Mouse (Mus musculus) myocyte (in vitro differentiated cells): Measurements from ENCODE around the gene Sdr42e1. TPM values are rescaled to one million over a fixed set of nuclear protein-coding genes. Genes with fewer than 3 reads are reported as not detected.

ENCODE experiments used
- H3K27me3 ChIP-seq: one replicate; pipeline ENCODE4 v1.6.1; 2011; ENCODE audit not compliant: control insufficient read depth, insufficient read depth, insufficient read length
- H3K36me3 ChIP-seq: one replicate; pipeline ENCODE4 v1.6.1; 2011; ENCODE audit not compliant: control insufficient read depth, insufficient read depth
- H3K4me2 ChIP-seq: one replicate; pipeline ENCODE4 v1.6.1; 2011; ENCODE audit warnings: low read depth, control low read depth
- H3K4me3 ChIP-seq: one replicate; pipeline ENCODE4 v1.5.1; 2011; ENCODE audit warnings: mild to moderate bottlenecking, control low read depth, moderate library complexity
- H3K79me2 ChIP-seq: one replicate; pipeline ENCODE4 v1.6.1; 2011; ENCODE audit not compliant: control insufficient read depth, insufficient read depth
- H3ac ChIP-seq: one replicate; pipeline ENCODE4 v1.6.1; 2011; ENCODE audit not compliant: control insufficient read depth, insufficient read length
- CEBPB ChIP-seq: IDR thresholded peaks from 2 replicates; pipeline ENCODE4 v1.6.1; 2011; ENCODE audit warnings: mild to moderate bottlenecking, moderate library complexity; ENCODE audit not compliant: poor library complexity, insufficient read depth, severe bottlenecking
- E2F4 ChIP-seq: IDR thresholded peaks from one replicate; pipeline ENCODE4 v1.6.1; 2011; ENCODE audit warnings: mild to moderate bottlenecking, control low read depth, moderate library complexity; ENCODE audit not compliant: insufficient read depth
- MAX ChIP-seq: IDR thresholded peaks from one replicate; pipeline ENCODE4 v1.6.1; 2011; ENCODE audit warnings: low read depth, mild to moderate bottlenecking, control low read depth
- MYOD1 ChIP-seq, 3 experiments: IDR thresholded peaks; one replicate each; pipeline ENCODE4 v1.6.1; 2011; ENCODE audit warnings: control low read depth in 2 of 3, low read depth in 2 of 3, mild to moderate bottlenecking in 2 of 3, moderate library complexity in 1 of 3; ENCODE audit not compliant: insufficient read length in 2 of 3, control insufficient read depth in 1 of 3
- MYOG ChIP-seq, 3 experiments: IDR thresholded peaks; one replicate each; pipeline ENCODE4 v1.6.1; 2011; ENCODE audit warnings: control low read depth in 2 of 3, low read depth in 2 of 3, mild to moderate bottlenecking in 2 of 3; ENCODE audit not compliant: insufficient read length in 2 of 3, control insufficient read depth in 1 of 3, insufficient read depth in 1 of 3
- POLR2A ChIP-seq: IDR thresholded peaks from one replicate; pipeline ENCODE4 v1.6.1; 2011; ENCODE audit warnings: low read depth, mild to moderate bottlenecking, control low read depth, moderate library complexity; ENCODE audit not compliant: insufficient read length
- POLR2AphosphoS2 ChIP-seq: IDR thresholded peaks from one replicate; pipeline ENCODE4 v1.6.1; 2011; ENCODE audit warnings: low read depth, control low read depth; ENCODE audit not compliant: insufficient read length
- REST ChIP-seq: IDR thresholded peaks from one replicate; pipeline ENCODE4 v1.6.1; 2011; ENCODE audit warnings: mild to moderate bottlenecking, control low read depth, moderate library complexity; ENCODE audit not compliant: insufficient read depth, insufficient read length
- SRF ChIP-seq: IDR thresholded peaks from one replicate; pipeline ENCODE4 v1.6.1; 2011; ENCODE audit warnings: low read depth; ENCODE audit not compliant: control insufficient read depth, insufficient read length
- TCF12 ChIP-seq: IDR thresholded peaks from one replicate; pipeline ENCODE4 v1.6.1; 2011; ENCODE audit warnings: mild to moderate bottlenecking, control low read depth; ENCODE audit not compliant: poor library complexity, insufficient read depth, severe bottlenecking
- TCF3 ChIP-seq: IDR thresholded peaks from one replicate; pipeline ENCODE4 v1.6.1; 2011; ENCODE audit warnings: low read depth, control low read depth; ENCODE audit not compliant: insufficient read length
- USF1 ChIP-seq: IDR thresholded peaks from one replicate; pipeline ENCODE4 v1.6.1; 2011; ENCODE audit warnings: low read depth, mild to moderate bottlenecking, control low read depth, moderate library complexity
- polyA plus RNA-seq: library from polyadenylated mRNA; unstranded; fragments of >200 nt; fragmentation: generic; extraction: Trizol; gene quantifications from one replicate; pipeline ENCODE4 v1.2.1, GENCODE M21; 2012; ENCODE audit warnings: missing spikeins

The Sdr42e1 gene
- polyA plus RNA-seq, 1 experiment = 0.10 TPM

DNA sequence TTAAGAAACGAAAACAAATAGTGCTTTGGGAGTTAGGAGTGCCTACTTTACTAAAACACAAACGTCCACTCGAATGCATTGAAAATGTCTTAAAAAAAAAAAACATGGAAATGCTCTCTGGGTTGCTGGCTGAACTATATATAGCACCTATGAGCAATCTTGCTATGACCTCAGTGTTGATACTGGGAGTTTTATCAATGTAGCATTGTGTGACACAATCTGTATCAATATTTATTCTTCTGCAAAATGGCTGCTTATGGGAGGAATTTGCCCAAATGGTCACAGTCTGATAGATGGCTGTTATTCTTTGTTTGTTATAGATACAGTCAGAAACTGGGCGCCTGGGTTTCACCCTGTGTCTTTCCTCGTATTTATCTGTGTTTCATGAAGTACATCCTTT is 28.0 kb downstream of the Sdr42e1 start:
- H3K27me3 ChIP-seq = no peaks in the 10 kb centered on the region
- H3K4me2 ChIP-seq = no peak overlapping the region
- TF ChIP-seq POLR2A (no peak), MYOG (IDR thresholded peaks at IDR 0.05; ENCODE audit: control insufficient read depth in 1 of 3, insufficient read depth in 1 of 3, insufficient read length in 2 of 3, low read depth in 2 of 3) (no peak), E2F4 (no peak), TCF3 (no peak), SRF (no peak), TCF12 (no peak), CEBPB (no peak), MAX (no peak), REST (no peak), USF1 (no peak), MYOD1 (IDR thresholded peaks at IDR 0.05; ENCODE audit: control insufficient read depth in 1 of 3, insufficient read length in 2 of 3, low read depth in 2 of 3) (no peak), POLR2AphosphoS2 (no peak)
- no peaks in the 10 kb centered on the region for H3K36me3 ChIP-seq
- H3ac ChIP-seq = no peak overlapping the region
- H3K79me2 ChIP-seq = no peaks in the 10 kb centered on the region
- no peak overlapping the region for H3K4me3 ChIP-seq

DNA sequence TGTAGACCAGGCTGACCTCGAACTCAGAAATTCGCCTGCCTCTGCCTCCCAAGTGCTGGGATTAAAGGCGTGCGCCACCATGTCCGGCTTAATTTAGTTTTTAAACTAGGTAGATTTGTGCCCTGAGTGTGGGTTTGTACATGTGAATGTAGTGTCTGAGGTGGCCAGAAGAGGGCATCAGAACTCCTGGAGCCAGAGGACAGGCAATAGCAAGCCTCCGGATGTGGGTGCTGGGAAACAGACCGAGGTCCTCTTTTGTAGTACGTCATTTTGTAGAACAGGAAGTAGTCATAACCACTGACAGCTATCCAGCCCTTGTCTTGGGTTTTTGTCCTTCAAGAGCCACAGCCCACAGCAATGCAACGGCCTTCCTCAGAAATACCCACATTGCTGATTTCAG is 33.9 kb downstream of the Sdr42e1 start:
- H3K4me3 ChIP-seq = no peak overlapping the region
- H3K36me3 ChIP-seq = no peaks in the 10 kb centered on the region
- no peak overlapping the region for H3ac ChIP-seq
- no peak for TF ChIP-seq TCF3
- no peak for TF ChIP-seq CEBPB
- TF ChIP-seq MYOD1 (IDR thresholded peaks at IDR 0.05; ENCODE audit: control insufficient read depth in 1 of 3, insufficient read length in 2 of 3, low read depth in 2 of 3) = no peak
- TF ChIP-seq POLR2A = no peak
- TF ChIP-seq TCF12 = no peak
- no peaks in the 10 kb centered on the region for H3K27me3 ChIP-seq
- H3K79me2 ChIP-seq = no peaks in the 10 kb centered on the region
- H3K4me2 ChIP-seq = no peak overlapping the region

DNA sequence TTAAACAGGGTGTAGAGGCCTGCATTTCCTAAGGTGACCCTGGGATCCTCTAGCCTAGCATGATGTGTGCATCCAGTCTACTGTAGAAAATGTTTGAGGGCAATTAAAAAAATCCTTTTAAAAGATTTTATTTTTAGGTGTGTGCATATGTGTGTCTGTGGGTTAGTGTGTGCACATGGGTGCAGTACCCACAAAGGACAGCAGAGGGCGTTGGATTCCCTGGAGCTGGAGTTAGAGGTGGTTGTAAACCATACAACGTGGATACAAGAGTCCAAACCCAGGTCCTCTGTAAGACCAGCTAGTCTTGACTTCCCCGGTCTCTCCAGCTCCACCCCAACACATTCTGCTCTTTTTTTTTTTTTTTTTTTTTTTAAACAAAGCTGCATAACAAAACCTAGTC is 36.0 kb downstream of the Sdr42e1 start:
- Histone ChIP-seq H3ac (no peak overlapping the region), H3K36me3 (no peaks in the 10 kb centered on the region), H3K79me2 (no peaks in the 10 kb centered on the region), H3K4me3 (no peak overlapping the region), H3K4me2 (no peak overlapping the region), H3K27me3 (no peaks in the 10 kb centered on the region)
- no peak for TF ChIP-seq TCF3
- no peak for TF ChIP-seq MYOD1 (IDR thresholded peaks at IDR 0.05; ENCODE audit: control insufficient read depth in 1 of 3, insufficient read length in 2 of 3, low read depth in 2 of 3)
- TF ChIP-seq REST = no peak
- TF ChIP-seq CEBPB = no peak
- no peak for TF ChIP-seq SRF
- no peak for TF ChIP-seq MYOG (IDR thresholded peaks at IDR 0.05; ENCODE audit: control insufficient read depth in 1 of 3, insufficient read depth in 1 of 3, insufficient read length in 2 of 3, low read depth in 2 of 3)
- TF ChIP-seq USF1 = no peak
- no peak for TF ChIP-seq POLR2A

DNA sequence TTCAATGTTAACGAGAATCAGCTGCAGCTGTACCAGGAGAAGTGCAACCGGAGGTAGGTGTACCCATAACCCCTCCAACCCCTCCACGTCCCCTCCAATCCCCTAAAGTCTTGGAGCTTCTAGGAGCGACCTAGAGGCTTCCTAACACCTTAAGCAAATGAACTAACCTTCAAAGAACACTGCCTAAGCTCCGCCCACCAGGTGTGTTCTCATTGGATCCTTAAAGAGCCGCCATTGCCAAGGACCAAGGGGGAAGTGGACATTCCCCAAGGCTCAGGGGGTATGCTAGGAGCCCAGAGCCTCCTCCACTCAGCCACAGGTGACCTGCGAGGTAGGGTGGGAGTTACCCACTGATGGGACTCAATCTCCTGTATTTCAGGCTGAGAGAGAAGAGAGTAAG is 39.1 kb downstream of the Sdr42e1 start:
- Histone ChIP-seq H3ac (no peak overlapping the region), H3K27me3 (no peaks in the 10 kb centered on the region), H3K4me2 (no peak overlapping the region), H3K79me2 (no peaks in the 10 kb centered on the region), H3K4me3 (no peak overlapping the region), H3K36me3 (no peaks in the 10 kb centered on the region)
- TF ChIP-seq POLR2A (no peak), SRF (no peak), USF1 (no peak), CEBPB (no peak), E2F4 (no peak), MYOD1 (IDR thresholded peaks at IDR 0.05; ENCODE audit: control insufficient read depth in 1 of 3, insufficient read length in 2 of 3, low read depth in 2 of 3) (no peak), POLR2AphosphoS2 (no peak), MYOG (IDR thresholded peaks at IDR 0.05; ENCODE audit: control insufficient read depth in 1 of 3, insufficient read depth in 1 of 3, insufficient read length in 2 of 3, low read depth in 2 of 3) (no peak), REST (no peak)

DNA sequence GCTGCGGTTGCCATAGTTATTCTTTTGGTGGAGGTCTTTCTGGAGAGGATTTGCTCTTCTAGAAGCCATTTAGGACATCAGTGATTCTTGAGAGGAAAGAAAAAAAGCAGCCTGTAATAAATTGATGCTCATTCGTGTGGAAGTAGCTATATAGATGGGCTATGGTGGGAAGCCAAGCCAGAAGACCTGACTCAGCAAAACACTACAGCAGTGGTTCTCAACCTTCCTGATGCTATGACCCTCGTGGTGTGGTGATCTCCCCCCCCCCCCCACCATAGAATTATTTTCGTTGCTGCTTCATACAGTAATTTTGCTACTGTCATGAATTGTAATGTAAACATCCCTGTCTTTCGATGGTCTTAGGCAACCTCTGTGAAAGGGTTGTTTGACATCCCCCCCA is 41.0 kb downstream of the Sdr42e1 start:
- TF ChIP-seq E2F4 = no peak
- TF ChIP-seq MYOG (IDR thresholded peaks at IDR 0.05; ENCODE audit: control insufficient read depth in 1 of 3, insufficient read depth in 1 of 3, insufficient read length in 2 of 3, low read depth in 2 of 3) = no peak
- TF ChIP-seq SRF = no peak
- TF ChIP-seq REST = no peak
- no peak for TF ChIP-seq POLR2A
- no peak for TF ChIP-seq POLR2AphosphoS2
- Histone ChIP-seq H3K79me2 (no peaks in the 10 kb centered on the region), H3K36me3 (no peaks in the 10 kb centered on the region)

More for the DNA sequence above, 41.0 kb downstream of the Sdr42e1 start:
- Histone ChIP-seq H3ac (no peak overlapping the region), H3K4me2 (no peak overlapping the region), H3K4me3 (no peak overlapping the region), H3K27me3 (no peaks in the 10 kb centered on the region)
